Mouse (Mus musculus): ENCODE measurements around the gene Ccdc12. TPM values are rescaled to one million over a fixed set of nuclear protein-coding genes. Genes with fewer than 3 reads are reported as not detected.

The Ccdc12 gene
- total and polyA plus RNA-seq, 3 experiments: 85.2 to 104 (median 97.8) TPM

GRCm38 (mm10) chr9:110625350-110625908, 30.9 kb upstream of the Ccdc12 start:
- H3K36me3 ChIP-seq (replicated peaks in 1 of 2; ENCODE audit: control insufficient read depth in 1 of 2, insufficient read depth in 1 of 2, low read length in 1 of 2): peaks cover 68 to 84% of the 10 kb centered on the region in 2 experiments
- H3K4me3 ChIP-seq (replicated peaks in 1 of 3; ENCODE audit: low read depth in 2 of 3, low read length in 2 of 3, poor library complexity in 1 of 3): no peak overlapping the region
- no peak overlapping the region for H3K9ac ChIP-seq (ENCODE audit: insufficient read depth, low read depth)
- TF ChIP-seq TBP (conservative IDR thresholded peaks at IDR 0.05; ENCODE audit: low read depth, low read length): no peak
- no peak for TF ChIP-seq ZMIZ1 (IDR thresholded peaks at IDR 0.05; ENCODE audit: low read depth, low read length)
- TF ChIP-seq TCF12 (IDR thresholded peaks at IDR 0.05; ENCODE audit: low read depth, low read length): no peak
- TF ChIP-seq GABPA (IDR thresholded peaks at IDR 0.05; ENCODE audit: insufficient replicate concordance, low read depth, low read length): no peak
- no peak for TF ChIP-seq EP300 (IDR thresholded peaks at IDR 0.05; ENCODE audit: low read length)
- TF ChIP-seq NELFE (IDR thresholded peaks at IDR 0.05; ENCODE audit: low read depth, low read length): no peak
- TF ChIP-seq RCOR1 (conservative IDR thresholded peaks at IDR 0.05; ENCODE audit: low read depth, low read length): no peak
- TF ChIP-seq SIN3A (IDR thresholded peaks at IDR 0.05; ENCODE audit: low read length): no peak
- TF ChIP-seq CTCF (conservative IDR thresholded peaks at IDR 0.05 in 1 of 2, IDR thresholded peaks at IDR 0.05 in 1 of 2; ENCODE audit: low read depth in 2 of 2, low read length in 2 of 2): no peak
- TF ChIP-seq POLR2A (IDR thresholded peaks at IDR 0.05; ENCODE audit: low read depth, low read length): no peak
- DNase-seq (ENCODE audit: extremely low read depth): no peak
- H3K79me2 ChIP-seq (replicated peaks; ENCODE audit: control insufficient read depth, extremely low read depth, insufficient read depth, poor library complexity, severe bottlenecking): no peaks in the 10 kb centered on the region
- in situ Hi-C loops (cut with MboI; ENCODE audit: low pct_ligation_motif_present, low pct_unique_long_range_greater_than_20kb, low sequenced_read_pairs) (no loop called here), dilution Hi-C loops (cut with MboI; ENCODE audit: extremely low pct_ligation_motif_present, extremely low pct_unique_long_range_greater_than_20kb, low sequenced_read_pairs) (no loop called here)
- H3K4me2 ChIP-seq (ENCODE audit: insufficient read depth, low read depth, poor library complexity, severe bottlenecking): no peak overlapping the region
- no peaks in the 10 kb centered on the region for H3K27me3 ChIP-seq (replicated peaks)
- H3K4me1 ChIP-seq (ENCODE audit: control insufficient read depth in 1 of 2, insufficient read depth in 2 of 2): peaks cover 4 to 23% of the 10 kb centered on the region in 2 experiments; a peak in 2 of 4 replicates
- H3K9me3 ChIP-seq (replicated peaks; ENCODE audit: low read length): no peaks in the 10 kb centered on the region
- H3K27ac ChIP-seq (ENCODE audit: insufficient read depth, low read depth): no peak overlapping the region

- no peak for DNase-seq (ENCODE audit: extremely low read depth)
- Histone ChIP-seq H3K4me3 (replicated peaks in 1 of 3; ENCODE audit: low read depth in 2 of 3, low read length in 2 of 3, poor library complexity in 1 of 3) (no peak overlapping the region), H3K4me2 (ENCODE audit: insufficient read depth, low read depth, poor library complexity, severe bottlenecking) (no peak overlapping the region), H3K36me3 (replicated peaks in 1 of 2; ENCODE audit: control insufficient read depth in 1 of 2, insufficient read depth in 1 of 2, low read length in 1 of 2) (peaks cover 91 to 100% of the 10 kb centered on the region in 2 experiments), H3K27ac (ENCODE audit: insufficient read depth, low read depth) (no peak overlapping the region), H3K9ac (ENCODE audit: insufficient read depth, low read depth) (no peak overlapping the region), H3K27me3 (replicated peaks) (no peaks in the 10 kb centered on the region), H3K9me3 (replicated peaks; ENCODE audit: low read length) (no peaks in the 10 kb centered on the region), H3K79me2 (replicated peaks; ENCODE audit: control insufficient read depth, extremely low read depth, insufficient read depth, poor library complexity, severe bottlenecking) (no peaks in the 10 kb centered on the region), H3K4me1 (ENCODE audit: control insufficient read depth in 1 of 2, insufficient read depth in 2 of 2) (peaks cover 1 to 6% of the 10 kb centered on the region in 2 experiments; a peak in 2 of 4 replicates)
- TF ChIP-seq MXI1 (IDR thresholded peaks at IDR 0.05; ENCODE audit: low read depth, low read length): no peak
- no peak for TF ChIP-seq GABPA (IDR thresholded peaks at IDR 0.05; ENCODE audit: insufficient replicate concordance, low read depth, low read length)
- no peak for TF ChIP-seq PAX5 (IDR thresholded peaks at IDR 0.05; ENCODE audit: low read length)
- no peak for TF ChIP-seq RAD21 (IDR thresholded peaks at IDR 0.05; ENCODE audit: low read depth, low read length)
- no peak for TF ChIP-seq CHD2 (IDR thresholded peaks at IDR 0.05; ENCODE audit: low read length)
- no peak for TF ChIP-seq RCOR1 (conservative IDR thresholded peaks at IDR 0.05; ENCODE audit: low read depth, low read length)
- no peak for TF ChIP-seq IRF4 (IDR thresholded peaks at IDR 0.05; ENCODE audit: low read depth, low read length)
- no peak for TF ChIP-seq SMC3 (IDR thresholded peaks at IDR 0.05; ENCODE audit: low read depth, low read length)
- TF ChIP-seq ETS1 (conservative IDR thresholded peaks at IDR 0.05; ENCODE audit: low read depth, low read length): no peak
- no peak for TF ChIP-seq NRF1 (IDR thresholded peaks at IDR 0.05; ENCODE audit: low read depth, low read length)
- TF ChIP-seq TBP (conservative IDR thresholded peaks at IDR 0.05; ENCODE audit: low read depth, low read length): no peak
- dilution Hi-C loops (cut with MboI; ENCODE audit: extremely low pct_ligation_motif_present, extremely low pct_unique_long_range_greater_than_20kb, low sequenced_read_pairs) (no loop called here), in situ Hi-C loops (cut with MboI; ENCODE audit: low pct_ligation_motif_present, low pct_unique_long_range_greater_than_20kb, low sequenced_read_pairs) (no loop called here)
These were observed 26.1 kb upstream of the Ccdc12 start for GRCm38 (mm10) chr9:110630171-110630570.

Data from CH12.LX (cell line).